Mouse (Mus musculus): Measurements from ENCODE around the gene Gpatch1. TPM values are rescaled to one million over a fixed set of nuclear protein-coding genes. Genes with fewer than 3 reads are reported as not detected.
A peak's percentile ranks its signal among the peaks of the same experiment; 100 is the strongest.

The Gpatch1 gene
- polyA plus RNA-seq, 1 experiment = 2.3 TPM

DNA sequence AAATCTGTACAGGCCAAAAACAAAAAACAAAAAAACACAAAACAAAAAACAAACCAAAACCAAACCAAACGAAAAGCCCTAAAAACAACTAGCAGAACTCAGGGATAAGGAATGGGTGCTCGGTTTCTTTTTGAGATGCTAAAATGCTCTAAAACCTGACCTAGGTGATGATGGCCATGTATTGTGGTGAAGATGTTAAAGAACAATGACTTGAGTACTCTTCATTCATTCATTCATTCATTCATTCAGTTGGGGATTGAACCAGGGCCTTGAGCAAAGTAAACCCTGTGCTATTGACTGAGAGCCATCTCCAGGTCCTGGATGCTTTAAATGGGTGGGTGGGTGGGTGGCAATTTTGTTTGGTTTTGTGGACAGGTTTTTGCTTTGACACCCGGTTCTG is 32.9 kb upstream of the Gpatch1 start:
- H3K4me3 ChIP-seq (ENCODE audit: control insufficient read depth, low read depth, low read length) = no peak overlapping the region
- no peaks in the 10 kb centered on the region for H3K4me1 ChIP-seq (ENCODE audit: control insufficient read depth, insufficient read depth, low read length)
- no peak overlapping the region for H3K27ac ChIP-seq (ENCODE audit: control insufficient read depth, insufficient read depth, low read depth, low read length)
- TF ChIP-seq POLR2A (IDR thresholded peaks at IDR 0.05; ENCODE audit: control insufficient read depth, low read depth, low read length) (no peak), CTCF (IDR thresholded peaks at IDR 0.05; ENCODE audit: control insufficient read depth, insufficient read depth, insufficient replicate concordance, low read depth, low read length) (no peak)
- no peaks in the 10 kb centered on the region for H3K36me3 ChIP-seq (ENCODE audit: control insufficient read depth, insufficient read depth, low read length)
- no peaks in the 10 kb centered on the region for H3K27me3 ChIP-seq (ENCODE audit: control insufficient read depth, insufficient read depth, low read length)

DNA sequence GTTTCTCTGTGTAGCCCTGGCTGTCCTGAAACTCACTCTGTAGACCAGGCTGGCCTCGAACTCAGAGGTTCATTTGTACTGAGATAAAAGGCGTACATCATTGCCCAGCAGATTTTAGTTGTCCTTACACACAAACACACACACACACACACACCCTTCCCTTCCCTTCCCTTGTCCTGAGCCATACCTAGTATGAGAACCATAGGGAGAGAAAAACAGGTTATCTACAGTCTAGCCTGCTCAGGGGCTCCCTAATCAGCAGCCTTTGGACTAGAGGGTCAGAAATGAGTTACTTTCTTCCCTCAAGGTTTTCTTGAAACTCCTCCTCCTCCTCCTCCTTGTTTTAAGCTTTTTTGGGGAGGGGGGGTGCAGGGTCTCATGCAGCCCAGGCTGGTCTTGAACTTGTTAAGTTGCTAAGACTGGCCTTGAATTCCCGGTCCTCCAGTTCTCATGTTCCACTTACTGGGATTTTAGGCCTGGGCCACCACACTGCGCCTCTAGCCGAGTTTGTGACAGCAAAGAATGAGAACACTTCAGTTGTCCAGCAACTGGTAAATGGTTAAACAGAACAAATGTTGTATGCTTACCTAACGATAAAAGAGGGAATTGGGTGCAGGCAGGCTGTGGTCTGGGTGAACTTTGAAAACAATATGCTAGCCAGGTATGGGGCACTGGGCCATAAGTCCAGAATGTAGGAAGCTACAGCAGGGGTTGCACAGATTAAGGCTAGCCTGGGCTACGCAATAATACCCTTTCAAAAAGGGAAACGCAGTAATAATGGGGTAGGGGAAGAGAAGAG is 31.8 kb upstream of the Gpatch1 start:
- H3K4me1 ChIP-seq (ENCODE audit: control insufficient read depth, insufficient read depth, low read length) = no peaks in the 10 kb centered on the region
- H3K27me3 ChIP-seq (ENCODE audit: control insufficient read depth, insufficient read depth, low read length) = no peaks in the 10 kb centered on the region
- H3K36me3 ChIP-seq (ENCODE audit: control insufficient read depth, insufficient read depth, low read length) = no peaks in the 10 kb centered on the region
- TF ChIP-seq POLR2A (IDR thresholded peaks at IDR 0.05; ENCODE audit: control insufficient read depth, low read depth, low read length) (no peak), CTCF (IDR thresholded peaks at IDR 0.05; ENCODE audit: control insufficient read depth, insufficient read depth, insufficient replicate concordance, low read depth, low read length) (no peak)
- no peak overlapping the region for H3K27ac ChIP-seq (ENCODE audit: control insufficient read depth, insufficient read depth, low read depth, low read length)
- H3K4me3 ChIP-seq (ENCODE audit: control insufficient read depth, low read depth, low read length) = no peak overlapping the region

DNA sequence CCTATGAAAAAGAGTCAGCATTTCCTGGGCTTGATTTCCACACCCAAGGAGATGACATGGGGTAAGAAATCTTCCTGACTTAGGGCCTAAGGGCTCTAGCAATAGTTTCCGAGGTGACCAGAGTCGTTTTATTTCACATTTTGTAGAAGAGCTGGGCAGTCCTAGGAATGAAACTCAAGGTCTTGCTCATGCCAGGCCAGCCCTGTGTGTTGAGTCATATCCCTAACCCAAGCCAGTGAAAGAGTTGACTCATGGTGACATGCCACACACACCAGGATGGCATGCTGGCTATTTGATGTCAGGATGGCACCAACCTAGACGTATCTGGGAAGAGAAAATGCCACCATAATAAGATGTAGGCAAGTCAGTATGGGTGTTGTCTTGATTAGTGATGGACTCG is 30.8 kb upstream of the Gpatch1 start:
- no peak for TF ChIP-seq POLR2A (IDR thresholded peaks at IDR 0.05; ENCODE audit: control insufficient read depth, low read depth, low read length)
- TF ChIP-seq CTCF (IDR thresholded peaks at IDR 0.05; ENCODE audit: control insufficient read depth, insufficient read depth, insufficient replicate concordance, low read depth, low read length) = no peak
- no peak overlapping the region for H3K4me3 ChIP-seq (ENCODE audit: control insufficient read depth, low read depth, low read length)
- H3K36me3 ChIP-seq (ENCODE audit: control insufficient read depth, insufficient read depth, low read length) = no peaks in the 10 kb centered on the region
- no peak overlapping the region for H3K27ac ChIP-seq (ENCODE audit: control insufficient read depth, insufficient read depth, low read depth, low read length)
- no peaks in the 10 kb centered on the region for H3K4me1 ChIP-seq (ENCODE audit: control insufficient read depth, insufficient read depth, low read length)
- no peaks in the 10 kb centered on the region for H3K27me3 ChIP-seq (ENCODE audit: control insufficient read depth, insufficient read depth, low read length)

DNA sequence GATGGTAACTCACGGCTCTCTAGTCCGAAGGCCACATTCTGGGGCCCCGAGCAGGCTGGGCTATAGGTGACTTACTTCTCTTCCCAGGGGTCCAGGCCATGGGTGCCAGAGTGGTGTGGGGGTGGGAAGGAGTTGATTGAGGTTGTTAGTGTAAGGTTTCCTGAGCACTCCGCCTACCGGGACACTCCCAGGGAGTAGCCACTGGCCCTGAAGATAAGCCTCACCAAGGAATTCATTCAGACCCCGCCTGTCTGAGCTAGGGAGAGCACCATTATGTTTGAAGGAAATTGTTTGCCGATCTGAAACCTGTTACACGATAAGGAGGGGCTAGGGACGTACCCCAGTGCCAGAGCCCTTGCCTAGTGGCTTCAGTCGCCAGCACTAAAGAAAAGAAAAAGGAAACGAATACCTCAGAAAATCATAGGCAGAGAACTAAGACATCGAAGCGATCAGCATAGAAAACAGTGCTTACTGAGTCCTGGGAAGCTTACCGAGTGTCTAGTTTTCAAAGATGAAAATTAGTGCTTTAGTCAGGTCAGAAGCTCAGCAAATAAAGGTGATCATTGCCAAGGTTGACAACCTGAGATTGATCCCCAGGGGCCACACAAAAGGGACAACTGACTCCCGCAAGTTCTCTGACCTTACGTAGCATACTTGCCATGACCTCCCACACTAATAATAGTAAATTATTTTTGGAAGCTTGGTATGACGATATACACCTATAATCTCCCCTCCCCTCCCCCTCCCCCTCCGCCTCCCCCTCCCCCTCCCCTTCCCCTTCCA is 29.9 kb upstream of the Gpatch1 start:
- Histone ChIP-seq H3K4me3 (ENCODE audit: control insufficient read depth, low read depth, low read length) (no peak overlapping the region), H3K27ac (ENCODE audit: control insufficient read depth, insufficient read depth, low read depth, low read length) (no peak overlapping the region), H3K36me3 (ENCODE audit: control insufficient read depth, insufficient read depth, low read length) (no peaks in the 10 kb centered on the region), H3K27me3 (ENCODE audit: control insufficient read depth, insufficient read depth, low read length) (no peaks in the 10 kb centered on the region), H3K4me1 (ENCODE audit: control insufficient read depth, insufficient read depth, low read length) (no peaks in the 10 kb centered on the region)
- TF ChIP-seq POLR2A (IDR thresholded peaks at IDR 0.05; ENCODE audit: control insufficient read depth, low read depth, low read length) = no peak
- TF ChIP-seq CTCF (IDR thresholded peaks at IDR 0.05; ENCODE audit: control insufficient read depth, insufficient read depth, insufficient replicate concordance, low read depth, low read length) = no peak

DNA sequence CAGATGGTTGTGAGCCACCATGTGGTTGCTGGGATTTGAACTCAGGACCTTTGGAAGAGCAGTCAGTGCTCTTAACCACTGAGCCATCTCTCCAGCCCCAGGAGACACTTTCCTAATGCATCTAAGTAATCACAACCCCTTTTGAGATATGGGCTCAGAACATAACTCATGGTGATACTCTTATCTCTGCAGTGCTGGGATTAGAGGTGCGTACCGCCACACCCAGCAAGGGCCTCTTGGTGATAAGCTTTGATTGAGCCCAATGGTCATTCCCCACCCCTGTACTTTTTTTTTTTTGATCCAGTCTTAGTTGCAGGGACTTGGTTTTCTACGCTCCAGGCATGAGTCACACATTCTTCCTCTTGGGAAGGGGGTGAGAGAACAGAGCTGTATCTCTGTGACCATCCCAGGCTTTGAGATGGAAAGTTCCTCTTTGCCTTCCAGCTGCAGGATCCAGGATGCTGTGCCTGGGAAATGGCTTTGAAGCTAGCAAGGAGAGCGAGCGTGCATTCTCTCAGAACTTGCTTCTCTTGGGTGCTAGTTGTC is 26.6 kb upstream of the Gpatch1 start:
- Histone ChIP-seq H3K27ac (ENCODE audit: control insufficient read depth, insufficient read depth, low read depth, low read length) (no peak overlapping the region), H3K4me1 (ENCODE audit: control insufficient read depth, insufficient read depth, low read length) (no peaks in the 10 kb centered on the region), H3K36me3 (ENCODE audit: control insufficient read depth, insufficient read depth, low read length) (no peaks in the 10 kb centered on the region), H3K4me3 (ENCODE audit: control insufficient read depth, low read depth, low read length) (no peak overlapping the region), H3K27me3 (ENCODE audit: control insufficient read depth, insufficient read depth, low read length) (no peaks in the 10 kb centered on the region)
- TF ChIP-seq CTCF (IDR thresholded peaks at IDR 0.05; ENCODE audit: control insufficient read depth, insufficient read depth, insufficient replicate concordance, low read depth, low read length) (no peak), POLR2A (IDR thresholded peaks at IDR 0.05; ENCODE audit: control insufficient read depth, low read depth, low read length) (no peak)

DNA sequence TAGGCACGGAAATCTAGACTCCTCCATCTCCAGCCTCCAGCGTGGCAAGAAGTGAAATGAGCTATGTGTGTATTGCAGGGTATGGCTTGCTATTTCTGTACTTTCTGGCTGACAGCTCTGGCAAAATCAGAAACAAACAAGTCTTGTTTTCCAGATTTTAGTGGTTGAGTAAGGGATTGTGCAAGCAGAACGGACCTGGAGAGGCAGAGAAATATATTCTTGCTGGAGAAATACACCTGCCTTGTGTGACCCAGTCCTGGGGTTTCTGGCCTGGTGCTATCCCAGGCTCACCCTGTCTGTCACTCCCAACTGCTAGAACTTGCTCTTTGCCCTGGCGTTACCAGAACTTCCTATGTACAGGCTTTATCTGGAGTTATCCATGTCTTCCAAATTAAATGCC is 24.3 kb upstream of the Gpatch1 start:
- Histone ChIP-seq H3K4me3 (ENCODE audit: control insufficient read depth, low read depth, low read length) (no peak overlapping the region), H3K27ac (ENCODE audit: control insufficient read depth, insufficient read depth, low read depth, low read length) (no peak overlapping the region)
- TF ChIP-seq CTCF (IDR thresholded peaks at IDR 0.05; ENCODE audit: control insufficient read depth, insufficient read depth, insufficient replicate concordance, low read depth, low read length) = no peak
- no peak for TF ChIP-seq POLR2A (IDR thresholded peaks at IDR 0.05; ENCODE audit: control insufficient read depth, low read depth, low read length)

DNA sequence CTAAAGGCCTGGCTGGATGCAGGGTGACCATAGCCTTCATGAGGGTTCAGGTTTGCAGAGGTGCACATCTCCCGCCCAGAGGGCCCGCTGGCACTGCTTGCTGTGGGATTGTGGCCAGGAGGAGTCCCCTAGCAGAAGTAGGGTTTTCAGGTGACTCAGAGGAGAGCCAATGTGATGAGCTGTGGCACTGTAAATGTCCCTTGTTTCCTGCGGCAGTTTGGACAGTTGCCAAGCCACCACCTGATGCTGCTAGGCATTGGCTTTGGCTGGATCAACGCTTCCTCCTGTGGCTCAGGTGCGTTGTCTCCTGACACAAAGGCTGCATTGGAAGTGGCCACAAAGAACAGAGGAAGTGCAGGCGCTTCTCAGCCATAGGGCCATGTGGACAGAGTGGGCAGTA is 23.0 kb upstream of the Gpatch1 start:
- Histone ChIP-seq H3K27me3 (ENCODE audit: control insufficient read depth, insufficient read depth, low read length) (no peaks in the 10 kb centered on the region), H3K4me1 (ENCODE audit: control insufficient read depth, insufficient read depth, low read length) (no peaks in the 10 kb centered on the region), H3K4me3 (ENCODE audit: control insufficient read depth, low read depth, low read length) (no peak overlapping the region), H3K27ac (ENCODE audit: control insufficient read depth, insufficient read depth, low read depth, low read length) (peak overlapping the region; percentile 33; the same call in 1 of the 2 replicates), H3K36me3 (ENCODE audit: control insufficient read depth, insufficient read depth, low read length) (no peaks in the 10 kb centered on the region)
- TF ChIP-seq POLR2A (IDR thresholded peaks at IDR 0.05; ENCODE audit: control insufficient read depth, low read depth, low read length) (no peak), CTCF (IDR thresholded peaks at IDR 0.05; ENCODE audit: control insufficient read depth, insufficient read depth, insufficient replicate concordance, low read depth, low read length) (no peak)

More for the DNA sequence above, 24.3 kb upstream of the Gpatch1 start:
- Histone ChIP-seq H3K4me1 (ENCODE audit: control insufficient read depth, insufficient read depth, low read length) (no peaks in the 10 kb centered on the region), H3K36me3 (ENCODE audit: control insufficient read depth, insufficient read depth, low read length) (no peaks in the 10 kb centered on the region), H3K27me3 (ENCODE audit: control insufficient read depth, insufficient read depth, low read length) (no peaks in the 10 kb centered on the region)
